In genomic region chr5:3512584-3512983, GRCm38 (mm10) we compare ENCODE assay signal across 9 mouse cellular contexts. TPM values are rescaled to one million over a fixed set of nuclear protein-coding genes. Genes with fewer than 3 reads are reported as not detected.
DNase-seq lines count a peak whose midpoint lies in the region; ATAC-seq and TF ChIP-seq lines count a peak whose summit lies in the region.
"Had no signal": no experiment of that assay in that cellular context is flagged by ENCODE, and none has a peak within 500 bp of the region (broad histone marks: within the 10 kb centered on the region; RNA-seq: fewer than 3 reads in every experiment).

No protein-coding gene starts in this region.

- H3K27me3 ChIP-seq in kidney, postnatal 0 days (ENCODE audit: insufficient read depth, low read length), result no peaks in the 10 kb centered on the region
- no peaks in the 10 kb centered on the region for H3K27me3 ChIP-seq in limb, embryonic 10.5 days (ENCODE audit: low read depth, poor library complexity, severe bottlenecking)

- H3K36me3 ChIP-seq in kidney, postnatal 0 days (ENCODE audit: insufficient read depth, low read length), result no peaks in the 10 kb centered on the region
- no peaks in the 10 kb centered on the region for H3K36me3 ChIP-seq in macrophage (ENCODE audit: inconsistent target)
- H3K36me3 ChIP-seq in limb, embryonic 10.5 days, result no peaks in the 10 kb centered on the region

- H3K4me1 ChIP-seq in kidney, postnatal 0 days (replicated peaks; ENCODE audit: insufficient read depth, low read length), result no peaks in the 10 kb centered on the region
- no peaks in the 10 kb centered on the region; the same call in 1 of the 2 replicates for H3K4me1 ChIP-seq in bone marrow, adult 2 months (ENCODE audit: control insufficient read depth, insufficient read depth, low read length)
- peaks cover 10% of the 10 kb centered on the region; the same call in 1 of the 2 replicates for H3K4me1 ChIP-seq in limb, embryonic 10.5 days

- no peaks in the 10 kb centered on the region for H3K9me3 ChIP-seq in kidney, postnatal 0 days (replicated peaks; ENCODE audit: low read length)
- no peaks in the 10 kb centered on the region for H3K9me3 ChIP-seq in limb, embryonic 10.5 days (replicated peaks)

- H3K79me2 ChIP-seq in macrophage (ENCODE audit: inconsistent target), result peaks cover 70% of the 10 kb centered on the region

- H3K27ac ChIP-seq in kidney, postnatal 0 days, result no peak overlapping the region
- H3K27ac ChIP-seq in bone marrow, adult 2 months (ENCODE audit: control insufficient read depth, insufficient read depth, low read depth, low read length, poor library complexity), result no peak overlapping the region
- peak overlapping the region; percentile 25; the same call in 1 of the 2 replicates for H3K27ac ChIP-seq in macrophage
- H3K27ac ChIP-seq in limb, embryonic 10.5 days, result no peak overlapping the region

- no peak for TF ChIP-seq POLR2A in bone marrow, adult 2 months (IDR thresholded peaks at IDR 0.05; ENCODE audit: borderline replicate concordance, control insufficient read depth, low read depth, low read length)

- 54% methylated on average over 4 of the region's 4 CpGs for WGBS in kidney, postnatal 0 days
- WGBS in bone marrow, adult 2 months, result 27% methylated on average over 4 of the region's 4 CpGs
- WGBS in macrophage (ENCODE audit: missing documents), result 56% methylated on average over 4 of the region's 4 CpGs
- WGBS in limb, embryonic 10.5 days, result 52% methylated on average over 4 of the region's 4 CpGs

- peak; percentile 48 for TF ChIP-seq CTCF in kidney, postnatal 0 days (IDR thresholded peaks at IDR 0.05; ENCODE audit: low read depth)
- TF ChIP-seq CTCF in bone marrow, adult 2 months (IDR thresholded peaks at IDR 0.05; ENCODE audit: control insufficient read depth, insufficient read depth, low read length), result 0 out of 2 replicates have a peak, but pooled peaks have one; percentile 8

- DNase-seq in kidney, postnatal 0 days (ENCODE audit: low spot score), result no peak
- DNase-seq in kidney, adult 18-20 months, result no peak
- no peak for DNase-seq in limb, embryonic 10.5 days (ENCODE audit: low spot score)
- no peak for DNase-seq in urinary bladder, adult 18-20 months (ENCODE audit: low spot score in 2 of 2)
- no peak for DNase-seq in kidney, postnatal 14 days

- H3K4me2 ChIP-seq in kidney, postnatal 0 days (ENCODE audit: low read length), result no peak overlapping the region
- H3K4me2 ChIP-seq: heart, embryonic 11.5 days had no signal

- ATAC-seq in kidney, postnatal 0 days (replicated peaks; ENCODE audit: low FRiP score, low read depth), result no peak
- ATAC-seq in CD4-positive, CD25-positive, alpha-beta regulatory T cell, adult 4 months, result peak; percentile 19

- no peak overlapping the region for H3K9ac ChIP-seq in kidney, postnatal 0 days (ENCODE audit: low read depth, low read length)

- no peak overlapping the region for H3K4me3 ChIP-seq in kidney, postnatal 0 days (replicated peaks; ENCODE audit: low read depth, low read length)
- no peak overlapping the region for H3K4me3 ChIP-seq in bone marrow, adult 2 months (replicated peaks; ENCODE audit: control insufficient read depth, low read depth, low read length)
- H3K4me3 ChIP-seq in macrophage (ENCODE audit: inconsistent target), result no peak overlapping the region
- no peak overlapping the region for H3K4me3 ChIP-seq in limb, embryonic 10.5 days

RNA-seq across cellular contexts. Expression of gene Fam133b, which starts 31.0 kb away (rescaled TPM):
- 30.6 and 31.0 TPM in 2 replicates for polyA plus RNA-seq in kidney, postnatal 0 days (2015; fragmentation: Nextera tagmentation; extraction: Ambion mirVana)
- 10 to 100 TPM; 44.0 to 54.2 TPM for polyA plus RNA-seq in CD4-positive, CD25-positive, alpha-beta regulatory T cell, adult 4 months (2017; shearing (Covaris generic))
- polyA plus RNA-seq in bone marrow, adult 2 months (2011; ENCODE audit: insufficient read depth, insufficient read length, low replicate concordance, missing spikeins), result 34.4 and 35.2 TPM in 2 replicates
- total RNA-seq in macrophage (2018; cell fraction: chromatin; rRNA removed), result 100 to 1,000 TPM in 25 of 26 experiments, 10 to 100 TPM in 1; 87.8 to 675 (median 157) TPM
- total RNA-seq in macrophage (2018; cell fraction: cytosol; rRNA removed), result 10 to 100 TPM; 13.9 to 46.8 (median 17.8) TPM
- total RNA-seq in macrophage (2018; cell fraction: nucleus; rRNA removed), result 100 to 1,000 TPM in 10 of 26 experiments, 10 to 100 TPM in 16; 46.5 to 295 (median 87.3) TPM
- polyA plus RNA-seq in macrophage (2018), result 22.8 to 33.0 TPM (median 24.7 TPM) in 3 replicates
- polyA plus RNA-seq in limb, embryonic 10.5 days (2016; fragmentation: Nextera tagmentation; extraction: Ambion mirVana), result 27.6 and 32.3 TPM in 2 replicates

RNA-seq across cellular contexts. Expression of gene 1700109H08Rik, which starts 58.8 kb away (rescaled TPM):
- polyA plus RNA-seq in kidney, postnatal 0 days (2015; fragmentation: Nextera tagmentation; extraction: Ambion mirVana), result 0.41 and 0.62 TPM in 2 replicates
- polyA plus RNA-seq in CD4-positive, CD25-positive, alpha-beta regulatory T cell, adult 4 months (2017; shearing (Covaris generic)), result 10 to 100 TPM; 10.3 to 11.7 TPM
- 18.6 and 51.6 TPM in 2 replicates for polyA plus RNA-seq in bone marrow, adult 2 months (2011; ENCODE audit: insufficient read depth, insufficient read length, low replicate concordance, missing spikeins)
- 100 to 1,000 TPM in 1 of 26 experiments, 10 to 100 TPM in 25; 20.7 to 107 (median 32.5) TPM for total RNA-seq in macrophage (2018; cell fraction: chromatin; rRNA removed)
- 1 to 10 TPM in 11 of 26 experiments, under 1 TPM in 15; 0.11 to 2.4 (median 0.75) TPM for total RNA-seq in macrophage (2018; cell fraction: cytosol; rRNA removed)
- 10 to 100 TPM in 25 of 26 experiments, 1 to 10 TPM in 1; 9.1 to 69.7 (median 24.4) TPM for total RNA-seq in macrophage (2018; cell fraction: nucleus; rRNA removed)
- 0.38 to 0.91 TPM (median 0.49 TPM) in 3 replicates for polyA plus RNA-seq in macrophage (2018)
- polyA plus RNA-seq in limb, embryonic 10.5 days (2016; fragmentation: Nextera tagmentation; extraction: Ambion mirVana), result 4.1 and 4.6 TPM in 2 replicates
